Mouse (Mus musculus): ENCODE data around the gene Mael. TPM values are rescaled to one million over a fixed set of nuclear protein-coding genes. Genes with fewer than 3 reads are reported as not detected.

The Mael gene
- total RNA-seq (2015) (not detected in 2 replicates), total RNA-seq (2017) (not detected in 2 replicates)

GRCm38 (mm10) chr1:166238315-166238969 lies at the start of gene Mael:
Gene Mael (minus strand): TSS chr1:166238747.
- ATAC-seq (ENCODE audit: poor library complexity, severe bottlenecking), result no peak

- no peak for ATAC-seq (ENCODE audit: poor library complexity, severe bottlenecking)
Measured at GRCm38 (mm10) chr1:166286231-166286630, 47.7 kb upstream of the Mael start.

- ATAC-seq (ENCODE audit: poor library complexity, severe bottlenecking), result peak; percentile 57
Measured at GRCm38 (mm10) chr1:166284390-166284789, 45.8 kb upstream of the Mael start.

- no peak for ATAC-seq (ENCODE audit: poor library complexity, severe bottlenecking)
Measured at GRCm38 (mm10) chr1:166283451-166283850, 44.9 kb upstream of the Mael start.

- ATAC-seq (ENCODE audit: poor library complexity, severe bottlenecking), result no peak
Measured at GRCm38 (mm10) chr1:166282597-166283210, 44.2 kb upstream of the Mael start.

- ATAC-seq (ENCODE audit: poor library complexity, severe bottlenecking), result no peak
Measured at GRCm38 (mm10) chr1:166281836-166282235, 43.3 kb upstream of the Mael start.

GRCm38 (mm10) chr1:166281287-166281686 lies 42.7 kb upstream of the Mael start:
- no peak for ATAC-seq (ENCODE audit: poor library complexity, severe bottlenecking)

- ATAC-seq (ENCODE audit: poor library complexity, severe bottlenecking), result no peak
Measured at GRCm38 (mm10) chr1:166280566-166280965, 42.0 kb upstream of the Mael start.

GRCm38 (mm10) chr1:166279580-166280206 lies 41.1 kb upstream of the Mael start:
- ATAC-seq (ENCODE audit: poor library complexity, severe bottlenecking), result no peak

GRCm38 (mm10) chr1:166278786-166279185 lies 40.2 kb upstream of the Mael start:
- ATAC-seq (ENCODE audit: poor library complexity, severe bottlenecking), result no peak

GRCm38 (mm10) chr1:166268218-166268617 lies 29.7 kb upstream of the Mael start:
- ATAC-seq (ENCODE audit: poor library complexity, severe bottlenecking), result peak; percentile 61

- ATAC-seq (ENCODE audit: poor library complexity, severe bottlenecking), result peak; percentile 28; the same call in 1 of the 2 replicates
Measured at GRCm38 (mm10) chr1:166266918-166267317, 28.4 kb upstream of the Mael start.

GRCm38 (mm10) chr1:166266001-166266705 lies 27.6 kb upstream of the Mael start:
- ATAC-seq (ENCODE audit: poor library complexity, severe bottlenecking), result no peak

GRCm38 (mm10) chr1:166259526-166259925 lies 21.0 kb upstream of the Mael start:
- ATAC-seq (ENCODE audit: poor library complexity, severe bottlenecking), result no peak

GRCm38 (mm10) chr1:166256898-166257297 lies 18.4 kb upstream of the Mael start:
- ATAC-seq (ENCODE audit: poor library complexity, severe bottlenecking), result no peak

- no peak for ATAC-seq (ENCODE audit: poor library complexity, severe bottlenecking)
Measured at GRCm38 (mm10) chr1:166256302-166256701, 17.8 kb upstream of the Mael start.

GRCm38 (mm10) chr1:166255651-166256050 lies 17.1 kb upstream of the Mael start:
- ATAC-seq (ENCODE audit: poor library complexity, severe bottlenecking), result no peak

- no peak for ATAC-seq (ENCODE audit: poor library complexity, severe bottlenecking)
Measured at GRCm38 (mm10) chr1:166255091-166255490, 16.5 kb upstream of the Mael start.

- ATAC-seq (ENCODE audit: poor library complexity, severe bottlenecking), result peak; percentile 40; the same call in 1 of the 2 replicates
Measured at GRCm38 (mm10) chr1:166253898-166254894, 15.6 kb upstream of the Mael start, which contains the start of gene Ildr2. Gene Ildr2 (plus strand): TSS chr1:166254139.

GRCm38 (mm10) chr1:166244285-166244684 lies 5.7 kb upstream of the Mael start:
- peak; percentile 87 for ATAC-seq (ENCODE audit: poor library complexity, severe bottlenecking)
